Mouse (Mus musculus) splenic B cell, adult 2 months (primary cell): ENCODE results near the gene Ret.

Experiments used
- DNase-seq: peaks from one replicate; pipeline ENCODE4 v3.0.0-alpha.2; 2011; ENCODE audit warnings: low read depth, low spot score
- H3K27me3 ChIP-seq: 2 replicates; pipeline ENCODE4 v1.6.1; 2012; ENCODE audit warnings: mild to moderate bottlenecking, low read length, moderate library complexity, mixed read lengths; ENCODE audit not compliant: control insufficient read depth, poor library complexity, insufficient read depth, severe bottlenecking
- H3K36me3 ChIP-seq: 2 replicates; pipeline ENCODE4 v1.6.1; 2012; ENCODE audit warnings: mild to moderate bottlenecking, low read length, moderate library complexity, mixed read lengths; ENCODE audit not compliant: control insufficient read depth, poor library complexity, insufficient read depth, severe bottlenecking

Gene Ret

GRCm38 (mm10) chr6:118162457-118163082, 34.9 kb downstream of the Ret start:
- DNase-seq: no peak
- no peaks in the 10 kb centered on the region for H3K36me3 ChIP-seq
- H3K27me3 ChIP-seq: no peaks in the 10 kb centered on the region

GRCm38 (mm10) chr6:118153091-118153490, 44.4 kb downstream of the Ret start:
- H3K27me3 ChIP-seq: no peaks in the 10 kb centered on the region
- no peak for DNase-seq
- H3K36me3 ChIP-seq: no peaks in the 10 kb centered on the region

GRCm38 (mm10) chr6:118150988-118151387, 46.5 kb downstream of the Ret start:
- no peaks in the 10 kb centered on the region for H3K36me3 ChIP-seq
- DNase-seq: no peak
- H3K27me3 ChIP-seq: no peaks in the 10 kb centered on the region

- H3K27me3 ChIP-seq: no peaks in the 10 kb centered on the region
- DNase-seq: no peak
- no peaks in the 10 kb centered on the region for H3K36me3 ChIP-seq
These were observed 47.0 kb downstream of the Ret start for GRCm38 (mm10) chr6:118150538-118150937.

GRCm38 (mm10) chr6:118150128-118150527, 47.4 kb downstream of the Ret start:
- H3K27me3 ChIP-seq: no peaks in the 10 kb centered on the region
- no peak for DNase-seq
- no peaks in the 10 kb centered on the region for H3K36me3 ChIP-seq

- Histone ChIP-seq H3K36me3 (no peaks in the 10 kb centered on the region), H3K27me3 (no peaks in the 10 kb centered on the region)
- peak; percentile 33 for DNase-seq
These were observed 56.6 kb downstream of the Ret start for GRCm38 (mm10) chr6:118140961-118141360.

GRCm38 (mm10) chr6:118138731-118139709, 58.5 kb downstream of the Ret start, which contains the start of gene Csgalnact2:
TSS of gene Csgalnact2 (minus strand) at chr6:118139140.
- Histone ChIP-seq H3K36me3 (no peaks in the 10 kb centered on the region), H3K27me3 (no peaks in the 10 kb centered on the region)
- DNase-seq: peak; percentile 91

GRCm38 (mm10) chr6:118137148-118137547, 60.4 kb downstream of the Ret start:
- peak; percentile 11 for DNase-seq
- no peaks in the 10 kb centered on the region for H3K36me3 ChIP-seq
- no peaks in the 10 kb centered on the region for H3K27me3 ChIP-seq

GRCm38 (mm10) chr6:118134461-118134860, 63.1 kb downstream of the Ret start:
- H3K36me3 ChIP-seq: no peaks in the 10 kb centered on the region
- peak; percentile 30 for DNase-seq
- H3K27me3 ChIP-seq: no peaks in the 10 kb centered on the region

GRCm38 (mm10) chr6:118130022-118130421, 67.5 kb downstream of the Ret start:
- no peaks in the 10 kb centered on the region for H3K27me3 ChIP-seq
- DNase-seq: no peak
- no peaks in the 10 kb centered on the region for H3K36me3 ChIP-seq

- DNase-seq: no peak
- H3K27me3 ChIP-seq: no peaks in the 10 kb centered on the region
- no peaks in the 10 kb centered on the region for H3K36me3 ChIP-seq
These were observed 69.6 kb downstream of the Ret start for GRCm38 (mm10) chr6:118127827-118128487.

GRCm38 (mm10) chr6:118127198-118127597, 70.3 kb downstream of the Ret start:
- no peaks in the 10 kb centered on the region for H3K27me3 ChIP-seq
- H3K36me3 ChIP-seq: peaks cover 7% of the 10 kb centered on the region
- DNase-seq: no peak

- peaks cover 7% of the 10 kb centered on the region for H3K36me3 ChIP-seq
These were observed 70.9 kb downstream of the Ret start for GRCm38 (mm10) chr6:118126577-118126976.

GRCm38 (mm10) chr6:118122767-118123166, 74.8 kb downstream of the Ret start:
- DNase-seq: no peak

More at GRCm38 (mm10) chr6:118126577-118126976, 70.9 kb downstream of the Ret start:
- DNase-seq: no peak
- H3K27me3 ChIP-seq: no peaks in the 10 kb centered on the region

GRCm38 (mm10) chr6:118111810-118112209, 85.7 kb downstream of the Ret start:
- H3K36me3 ChIP-seq: peaks cover 3% of the 10 kb centered on the region; the same call in 1 of the 2 replicates
- no peak for DNase-seq
- no peaks in the 10 kb centered on the region for H3K27me3 ChIP-seq

More at GRCm38 (mm10) chr6:118122767-118123166, 74.8 kb downstream of the Ret start:
- Histone ChIP-seq H3K27me3 (no peaks in the 10 kb centered on the region), H3K36me3 (peaks cover 7% of the 10 kb centered on the region)
